Comparison of ENCODE assay signal across 13 mouse cellular contexts in the genomic region with DNA sequence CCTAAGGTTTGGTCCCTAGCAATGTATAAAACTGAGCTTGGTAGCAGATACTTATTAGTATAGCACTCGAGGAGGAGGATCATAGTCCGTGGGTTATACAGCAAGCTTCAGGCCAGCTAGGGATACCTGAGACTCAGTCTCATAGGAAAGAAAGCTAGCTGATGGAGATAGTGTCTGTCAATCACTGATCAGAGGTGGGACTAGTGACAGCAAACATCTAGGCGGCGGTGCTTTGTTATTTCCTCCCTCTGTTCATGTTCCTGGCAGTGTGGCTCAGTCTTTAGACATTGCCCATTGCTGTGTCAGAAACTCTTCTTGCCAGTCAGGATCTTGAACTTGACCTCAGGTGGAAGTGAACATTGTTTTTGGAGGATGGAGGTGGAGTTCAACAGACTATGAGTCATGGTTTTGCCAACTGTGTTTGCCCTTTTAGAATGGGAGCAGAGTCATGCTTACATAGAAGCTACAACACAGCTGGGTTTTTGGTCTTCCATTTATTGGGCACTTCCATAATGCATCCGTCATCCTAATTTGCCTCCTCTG.
"Had no signal": no experiment of that assay in that cellular context is flagged by ENCODE, and none has a peak within 500 bp of the region (broad histone marks: within the 10 kb centered on the region; RNA-seq: fewer than 3 reads in every experiment).

No protein-coding gene starts in this region.

- H3K27ac ChIP-seq: macrophage; stomach, postnatal 0 days had no signal

- DNase-seq: kidney, adult 9 months; kidney, postnatal 14 days; kidney, postnatal 4 days; lung, embryonic 14.5 days; midbrain, embryonic 14.5 days; right cerebral cortex, postnatal 4 days; thymus, adult 2 months; thymus, postnatal 14 days; thymus, postnatal 4 days had no signal

- ATAC-seq: lung, postnatal 0 days had no signal

- H3K9ac ChIP-seq: lung, embryonic 14.5 days had no signal

- H3K4me2 ChIP-seq: lung, embryonic 14.5 days; midbrain, embryonic 11.5 days had no signal
